Mouse (Mus musculus) brown adipose tissue, adult 24 weeks (tissue): ENCODE measurements at regions not wholly inside any gene's neighbourhood (a gene's known extent, or its start where the extent isn't known, plus 50 kb on each side); places are given as distances from the start of the nearest gene placed in this dataset.

Experiments used
- H3K27ac ChIP-seq: fragments of 200-500 bp; replicated peaks from 2 replicates; pipeline ENCODE4 v1.5.1; 2012; ENCODE audit warnings: low read depth, mild to moderate bottlenecking, low read length
- H3K4me1 ChIP-seq: fragments of 200-500 bp; 2 replicates; pipeline ENCODE4 v1.6.1; 2012; ENCODE audit warnings: low read length, mixed read lengths; ENCODE audit not compliant: control insufficient read depth, insufficient read depth, insufficient read length
- H3K4me3 ChIP-seq: fragments of 200-500 bp; 2 replicates; pipeline ENCODE4 v1.5.1; 2012; ENCODE audit warnings: low read depth, mild to moderate bottlenecking, low read length, moderate library complexity; ENCODE audit not compliant: insufficient read depth

GRCm38 (mm10) chr1:153962161-153962720 is 62.2 kb upstream of the Teddm2 start:
- Histone ChIP-seq H3K27ac (no peak overlapping the region; the same call in 1 of the 2 replicates), H3K4me1 (no peaks in the 10 kb centered on the region), H3K4me3 (no peak overlapping the region)

- no peak overlapping the region for H3K27ac ChIP-seq
- no peak overlapping the region for H3K4me3 ChIP-seq
Measured at GRCm38 (mm10) chr1:153963744-153964342, 63.8 kb upstream of the Teddm2 start.

GRCm38 (mm10) chr1:153969401-153969800 is 69.4 kb upstream of the Teddm2 start:
- Histone ChIP-seq H3K4me1 (no peaks in the 10 kb centered on the region), H3K27ac (no peak overlapping the region), H3K4me3 (no peak overlapping the region)

More at GRCm38 (mm10) chr1:153963744-153964342, 63.8 kb upstream of the Teddm2 start:
- H3K4me1 ChIP-seq = no peaks in the 10 kb centered on the region

- H3K4me1 ChIP-seq = no peaks in the 10 kb centered on the region
- H3K27ac ChIP-seq = no peak overlapping the region
- no peak overlapping the region for H3K4me3 ChIP-seq
Measured at GRCm38 (mm10) chr1:153974300-153974699, 74.3 kb upstream of the Teddm2 start.

GRCm38 (mm10) chr1:153977963-153978726 is 78.1 kb upstream of the Teddm2 start:
- Histone ChIP-seq H3K4me1 (no peaks in the 10 kb centered on the region), H3K27ac (no peak overlapping the region), H3K4me3 (no peak overlapping the region)

GRCm38 (mm10) chr1:153980886-153981285 is 80.9 kb upstream of the Teddm2 start:
- Histone ChIP-seq H3K27ac (no peak overlapping the region), H3K4me3 (no peak overlapping the region), H3K4me1 (no peaks in the 10 kb centered on the region)

GRCm38 (mm10) chr1:153985595-153985994 is 85.6 kb upstream of the Teddm2 start:
- Histone ChIP-seq H3K4me3 (no peak overlapping the region), H3K4me1 (no peaks in the 10 kb centered on the region; the same call in 1 of the 2 replicates), H3K27ac (no peak overlapping the region)

GRCm38 (mm10) chr1:153986632-153987031 is 86.6 kb upstream of the Teddm2 start:
- Histone ChIP-seq H3K4me1 (no peaks in the 10 kb centered on the region; the same call in 1 of the 2 replicates), H3K4me3 (no peak overlapping the region), H3K27ac (no peak overlapping the region)

GRCm38 (mm10) chr1:153988297-153988696 is 88.3 kb upstream of the Teddm2 start:
- H3K4me1 ChIP-seq = no peaks in the 10 kb centered on the region; the same call in 1 of the 2 replicates
- no peak overlapping the region for H3K27ac ChIP-seq
- H3K4me3 ChIP-seq = no peak overlapping the region

- Histone ChIP-seq H3K27ac (peak overlapping the region; percentile 90), H3K4me3 (no peak overlapping the region), H3K4me1 (no peaks in the 10 kb centered on the region; the same call in 1 of the 2 replicates)
Measured at GRCm38 (mm10) chr1:153990651-153991435, 90.8 kb upstream of the Teddm2 start.

GRCm38 (mm10) chr1:153992466-153992865 is 92.4 kb upstream of the Teddm2 start:
- Histone ChIP-seq H3K4me1 (no peaks in the 10 kb centered on the region), H3K4me3 (no peak overlapping the region), H3K27ac (no peak overlapping the region)

- no peaks in the 10 kb centered on the region for H3K4me1 ChIP-seq
- no peak overlapping the region for H3K4me3 ChIP-seq
- no peak overlapping the region for H3K27ac ChIP-seq
Measured at GRCm38 (mm10) chr1:153994871-153995270, 94.8 kb upstream of the Teddm2 start.

GRCm38 (mm10) chr1:153997201-153998181 is 97.5 kb upstream of the Teddm2 start:
- no peaks in the 10 kb centered on the region for H3K4me1 ChIP-seq

GRCm38 (mm10) chr1:153999776-154000175 is 99.7 kb upstream of the Teddm2 start:
- no peak overlapping the region for H3K27ac ChIP-seq
- H3K4me3 ChIP-seq = no peak overlapping the region

More at GRCm38 (mm10) chr1:153997201-153998181, 97.5 kb upstream of the Teddm2 start:
- Histone ChIP-seq H3K4me3 (no peak overlapping the region), H3K27ac (no peak overlapping the region)

More at GRCm38 (mm10) chr1:153999776-154000175, 99.7 kb upstream of the Teddm2 start:
- H3K4me1 ChIP-seq = no peaks in the 10 kb centered on the region
